Mouse (Mus musculus): ENCODE measurements around the gene B4galnt2. TPM values are rescaled to one million over a fixed set of nuclear protein-coding genes. Genes with fewer than 3 reads are reported as not detected.
A peak's percentile ranks its signal among the peaks of the same experiment; 100 is the strongest.

Gene B4galnt2
- polyA plus RNA-seq, 1 experiment = not detected

DNA sequence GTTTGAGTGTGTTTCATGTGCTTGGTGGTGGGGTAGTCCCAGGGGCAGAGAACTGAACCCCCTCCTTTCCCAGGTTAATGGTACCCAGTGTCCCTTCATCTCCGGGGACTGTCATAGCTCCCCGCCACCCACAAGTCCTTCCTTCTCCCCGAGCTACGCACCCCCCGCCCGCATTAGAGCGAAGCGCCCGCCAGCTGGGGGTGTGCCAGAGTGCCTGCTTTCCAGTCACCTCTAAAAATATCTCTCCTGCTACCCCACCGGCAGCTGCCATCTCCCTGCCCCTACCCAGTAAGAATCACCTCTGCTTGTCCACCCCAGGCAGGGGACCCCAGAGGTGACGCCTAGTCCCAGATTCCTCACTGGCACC lies 89.8 kb downstream of the B4galnt2 start:
- Histone ChIP-seq H3K27ac (ENCODE audit: control insufficient read depth, insufficient read depth, low read depth, low read length, poor library complexity) (peak overlapping the region; percentile 85), H3K4me3 (replicated peaks; ENCODE audit: control insufficient read depth, low read depth, low read length) (peak overlapping the region; percentile 69), H3K4me1 (ENCODE audit: control insufficient read depth, insufficient read depth, low read length) (peaks cover 2% of the 10 kb centered on the region; the same call in 1 of the 2 replicates)
- TF ChIP-seq POLR2A (IDR thresholded peaks at IDR 0.05; ENCODE audit: borderline replicate concordance, control insufficient read depth, low read depth, low read length) (no peak), CTCF (IDR thresholded peaks at IDR 0.05; ENCODE audit: control insufficient read depth, insufficient read depth, low read length) (no peak)
- WGBS = under 1% methylated on average over 11 of the region's 11 CpGs

DNA sequence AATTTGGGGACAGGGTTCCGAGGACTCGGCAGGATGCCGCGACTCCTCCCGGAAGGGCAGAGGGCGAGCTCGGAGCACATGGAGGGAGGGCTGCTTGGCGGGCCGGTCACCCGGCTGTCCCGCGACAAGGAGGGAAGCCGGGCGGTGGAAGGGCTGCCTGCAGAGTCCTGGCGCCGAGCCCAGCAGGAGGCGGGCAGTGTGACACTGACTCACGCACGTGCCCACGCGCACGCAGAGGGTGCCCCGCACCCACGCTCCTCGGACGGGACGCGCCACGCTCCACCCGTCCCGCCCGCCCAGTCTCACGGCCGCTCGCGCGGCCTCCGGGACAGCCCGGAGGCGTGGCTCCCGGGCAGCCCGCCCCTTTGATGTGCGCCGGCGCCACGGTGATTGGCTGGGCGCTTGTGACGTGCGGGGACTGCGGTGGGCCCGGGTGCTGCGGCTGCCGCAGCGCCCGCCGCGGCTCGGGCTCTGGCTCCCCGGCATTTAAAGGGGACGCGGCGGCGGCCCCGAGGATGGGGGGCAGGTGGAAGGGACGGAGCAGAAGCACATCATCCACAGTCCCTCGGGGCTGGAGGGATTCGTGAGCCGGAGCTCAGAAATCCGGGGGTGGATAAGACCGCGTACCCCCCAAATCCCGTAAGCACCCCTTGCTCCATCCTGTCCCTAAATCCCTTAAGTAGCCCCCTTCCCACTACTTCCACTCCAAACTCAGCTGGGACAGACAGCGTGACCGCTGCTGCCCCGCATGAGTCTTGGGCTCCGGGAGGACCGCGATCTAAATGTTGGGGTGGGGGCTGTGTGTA lies 90.4 kb downstream of the B4galnt2 start, which contains the start of gene Phospho1:
Gene Phospho1 (plus strand): TSS at position 429 of the 806 bp plus-strand sequence.
- Histone ChIP-seq H3K4me1 (ENCODE audit: control insufficient read depth, insufficient read depth, low read length) (peaks cover 2% of the 10 kb centered on the region; the same call in 1 of the 2 replicates), H3K4me3 (replicated peaks; ENCODE audit: control insufficient read depth, low read depth, low read length) (peak within 1 kb of the TSS; percentile 90), H3K27ac (ENCODE audit: control insufficient read depth, insufficient read depth, low read depth, low read length, poor library complexity) (peak within 1 kb of the TSS; percentile 85)
- TF ChIP-seq CTCF (IDR thresholded peaks at IDR 0.05; ENCODE audit: control insufficient read depth, insufficient read depth, low read length) = no peak
- TF ChIP-seq POLR2A (IDR thresholded peaks at IDR 0.05; ENCODE audit: borderline replicate concordance, control insufficient read depth, low read depth, low read length) = peak; percentile 63; the same call in 1 of the 2 replicates
- WGBS = 1% methylated on average over 77 of the region's 78 CpGs

DNA sequence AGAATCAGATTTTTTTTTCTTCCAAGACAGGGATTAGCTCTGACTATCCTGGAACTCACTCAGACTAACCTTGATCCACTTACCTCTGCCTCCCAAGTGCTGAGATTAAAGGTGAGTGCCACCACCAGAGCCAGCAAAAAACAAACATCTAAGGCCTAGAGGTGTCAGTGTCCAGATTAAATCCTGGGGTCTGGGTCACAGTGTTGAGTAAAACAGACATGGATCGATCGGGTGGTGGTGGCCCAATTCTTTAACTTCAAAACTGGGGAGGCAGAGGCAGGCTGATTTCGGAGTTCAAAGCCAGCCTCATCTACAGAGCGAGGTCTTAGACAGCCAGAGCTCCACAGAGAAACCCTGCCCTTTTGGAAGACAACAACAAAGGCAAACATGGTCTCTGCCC lies 92.3 kb downstream of the B4galnt2 start:
- no peak overlapping the region for H3K4me3 ChIP-seq (replicated peaks; ENCODE audit: control insufficient read depth, low read depth, low read length)
- WGBS = 88% methylated on average over 4 of the region's 4 CpGs
- H3K27ac ChIP-seq (ENCODE audit: control insufficient read depth, insufficient read depth, low read depth, low read length, poor library complexity) = no peak overlapping the region
- H3K4me1 ChIP-seq (ENCODE audit: control insufficient read depth, insufficient read depth, low read length) = no peaks in the 10 kb centered on the region; the same call in 1 of the 2 replicates
- TF ChIP-seq POLR2A (IDR thresholded peaks at IDR 0.05; ENCODE audit: borderline replicate concordance, control insufficient read depth, low read depth, low read length) (no peak), CTCF (IDR thresholded peaks at IDR 0.05; ENCODE audit: control insufficient read depth, insufficient read depth, low read length) (no peak)

DNA sequence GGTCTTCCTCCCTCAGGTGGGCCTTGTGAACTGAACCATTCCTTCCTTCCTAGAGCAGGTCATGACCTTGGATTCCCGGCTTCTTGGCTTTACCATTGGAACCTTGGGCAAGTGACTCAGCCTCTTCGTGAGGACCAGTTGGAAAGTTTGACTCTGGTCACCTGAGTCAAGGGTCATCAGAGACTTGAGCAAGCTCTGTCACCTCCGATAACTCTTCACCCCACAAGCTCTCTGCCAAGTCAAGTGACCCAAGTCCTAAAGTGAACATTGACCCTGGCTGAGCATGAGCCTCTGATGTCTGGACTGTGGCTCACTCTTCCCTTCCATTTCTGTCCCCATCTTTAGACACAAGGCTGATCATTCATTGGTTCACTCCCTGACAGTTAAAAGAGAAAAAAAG lies 93.2 kb downstream of the B4galnt2 start:
- no peak overlapping the region for H3K4me3 ChIP-seq (replicated peaks; ENCODE audit: control insufficient read depth, low read depth, low read length)
- no peaks in the 10 kb centered on the region for H3K4me1 ChIP-seq (ENCODE audit: control insufficient read depth, insufficient read depth, low read length)
- H3K27ac ChIP-seq (ENCODE audit: control insufficient read depth, insufficient read depth, low read depth, low read length, poor library complexity) = no peak overlapping the region
- 78% methylated on average over 3 of the region's 3 CpGs for WGBS
- TF ChIP-seq POLR2A (IDR thresholded peaks at IDR 0.05; ENCODE audit: borderline replicate concordance, control insufficient read depth, low read depth, low read length) (no peak), CTCF (IDR thresholded peaks at IDR 0.05; ENCODE audit: control insufficient read depth, insufficient read depth, low read length) (no peak)

DNA sequence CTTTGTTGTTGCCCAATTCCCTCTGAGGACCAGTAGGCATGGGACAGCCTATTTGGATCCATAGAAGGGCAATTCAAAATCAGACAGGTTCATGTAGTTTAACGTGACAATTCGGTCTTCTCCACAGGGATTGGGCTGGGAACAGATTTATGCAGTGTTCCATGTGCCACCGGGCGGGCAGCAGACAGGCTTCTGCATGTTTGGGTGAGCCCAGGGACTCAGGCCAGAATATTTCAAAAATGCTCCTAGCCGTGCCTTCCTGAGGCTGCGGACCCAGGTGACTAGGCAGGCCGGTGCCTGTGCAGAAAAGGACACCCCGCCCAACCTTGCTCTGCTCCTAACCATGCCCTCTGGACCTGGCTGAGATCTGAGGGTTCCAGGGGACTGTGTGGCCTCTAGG lies 95.6 kb downstream of the B4galnt2 start:
- no peak overlapping the region for H3K4me3 ChIP-seq (replicated peaks; ENCODE audit: control insufficient read depth, low read depth, low read length)
- WGBS = 91% methylated on average over 8 of the region's 8 CpGs
- no peaks in the 10 kb centered on the region for H3K4me1 ChIP-seq (ENCODE audit: control insufficient read depth, insufficient read depth, low read length)
- TF ChIP-seq CTCF (IDR thresholded peaks at IDR 0.05; ENCODE audit: control insufficient read depth, insufficient read depth, low read length) (no peak), POLR2A (IDR thresholded peaks at IDR 0.05; ENCODE audit: borderline replicate concordance, control insufficient read depth, low read depth, low read length) (no peak)
- no peak overlapping the region for H3K27ac ChIP-seq (ENCODE audit: control insufficient read depth, insufficient read depth, low read depth, low read length, poor library complexity)

Other genes with a start within 250 kb of the B4galnt2 start
- gene Phb, start 247.9 kb downstream of the B4galnt2 start, polyA plus RNA-seq (2011; ENCODE audit: insufficient read depth, insufficient read length, low replicate concordance, missing spikeins) = 26.2 and 95.5 TPM in 2 replicates
- 15.3 and 24.5 TPM in 2 replicates for gene Zfp652, start 202.2 kb downstream of the B4galnt2 start, polyA plus RNA-seq (2011; ENCODE audit: insufficient read depth, insufficient read length, low replicate concordance, missing spikeins)
- gene B130006D01Rik, start 191.3 kb downstream of the B4galnt2 start, polyA plus RNA-seq (2011; ENCODE audit: insufficient read depth, insufficient read length, low replicate concordance, missing spikeins) = 0.41 TPM in 1 of 2 replicates, not detected in the other
- 18.9 and 23.4 TPM in 2 replicates for gene Phospho1, start 90.4 kb downstream of the B4galnt2 start, polyA plus RNA-seq (2011; ENCODE audit: insufficient read depth, insufficient read length, low replicate concordance, missing spikeins)
- 38.7 and 94.0 TPM in 2 replicates for gene Gngt2, start 77.7 kb downstream of the B4galnt2 start, polyA plus RNA-seq (2011; ENCODE audit: insufficient read depth, insufficient read length, low replicate concordance, missing spikeins)
- gene Abi3, start 72.4 kb downstream of the B4galnt2 start, polyA plus RNA-seq (2011; ENCODE audit: insufficient read depth, insufficient read length, low replicate concordance, missing spikeins) = 18.6 and 39.0 TPM in 2 replicates
- 0.11 and 19.8 TPM in 2 replicates for gene Igf2bp1, start 91.0 kb upstream of the B4galnt2 start, polyA plus RNA-seq (2011; ENCODE audit: insufficient read depth, insufficient read length, low replicate concordance, missing spikeins)
- not detected in 2 replicates for gene Gip, start 109.7 kb upstream of the B4galnt2 start, polyA plus RNA-seq (2011; ENCODE audit: insufficient read depth, insufficient read length, low replicate concordance, missing spikeins)
- 73.9 and 155 TPM in 2 replicates for gene Snf8, start 120.0 kb upstream of the B4galnt2 start, polyA plus RNA-seq (2011; ENCODE audit: insufficient read depth, insufficient read length, low replicate concordance, missing spikeins)
- gene Ube2z, start 150.5 kb upstream of the B4galnt2 start, polyA plus RNA-seq (2011; ENCODE audit: insufficient read depth, insufficient read length, low replicate concordance, missing spikeins) = 16.8 and 26.9 TPM in 2 replicates
- gene Atp5g1, start 160.8 kb upstream of the B4galnt2 start, polyA plus RNA-seq (2011; ENCODE audit: insufficient read depth, insufficient read length, low replicate concordance, missing spikeins) = 93.8 and 117 TPM in 2 replicates
- gene Calcoco2, start 197.1 kb upstream of the B4galnt2 start, polyA plus RNA-seq (2011; ENCODE audit: insufficient read depth, insufficient read length, low replicate concordance, missing spikeins) = 7.2 TPM in 1 of 2 replicates, not detected in the other
- gene Ttll6, start 218.9 kb upstream of the B4galnt2 start, polyA plus RNA-seq (2011; ENCODE audit: insufficient read depth, insufficient read length, low replicate concordance, missing spikeins) = not detected in 2 replicates

All from bone marrow, adult 2 months (tissue).